Mouse (Mus musculus) lung, embryonic 14.5 days (tissue): ENCODE results near the gene Acvr1b. TPM values are rescaled to one million over a fixed set of nuclear protein-coding genes. Genes with fewer than 3 reads are reported as not detected.

Experiments
- ATAC-seq: fragments of 200-750 bp; cut with Nextera tagmentation; 2 replicates; pipeline ENCODE4 v1.8.0; 2017; ENCODE audit warnings: mild to moderate bottlenecking, moderate TSS enrichment, moderate library complexity; ENCODE audit not compliant: insufficient read depth
- DNase-seq: peaks from one replicate; pipeline ENCODE4 v3.0.0-alpha.2; 2015
- H3K27ac ChIP-seq: fragments of 300-500 bp; sonication (generic); 2 replicates; pipeline ENCODE4 v1.5.1; 2014; ENCODE audit warnings: low read depth, mild to moderate bottlenecking, moderate library complexity
- H3K27me3 ChIP-seq: fragments of 300-500 bp; sonication (generic); 2 replicates; pipeline ENCODE4 v1.6.1; 2014; ENCODE audit warnings: low read length, control low read depth; ENCODE audit not compliant: insufficient read depth
- H3K36me3 ChIP-seq: fragments of 300-500 bp; sonication (generic); 2 replicates; pipeline ENCODE4 v1.6.1; 2014; ENCODE audit warnings: control low read depth; ENCODE audit not compliant: insufficient read depth
- H3K4me1 ChIP-seq: fragments of 300-500 bp; sonication (generic); 2 replicates; pipeline ENCODE4 v1.6.1; 2014; ENCODE audit warnings: antibody characterized with exemption, control low read depth; ENCODE audit not compliant: insufficient read depth
- H3K4me2 ChIP-seq: fragments of 300-500 bp; sonication (generic); 2 replicates; pipeline ENCODE4 v1.6.1; 2014; ENCODE audit warnings: mild to moderate bottlenecking
- H3K4me3 ChIP-seq: fragments of 300-500 bp; sonication (generic); 2 replicates; pipeline ENCODE4 v1.5.1; 2014; ENCODE audit warnings: low read depth, low read length
- H3K9ac ChIP-seq: fragments of 300-500 bp; sonication (generic); 2 replicates; pipeline ENCODE4 v1.6.1; 2014
- H3K9me3 ChIP-seq: fragments of 300-500 bp; sonication (generic); 2 replicates; pipeline ENCODE4 v1.6.1; 2016; ENCODE audit warnings: low read depth, low read length, control low read depth
- CTCF ChIP-seq: IDR thresholded peaks from 2 replicates; pipeline ENCODE4 v1.5.1; 2016; ENCODE audit warnings: antibody characterized with exemption, low read depth
- WGBS: fragments of 180-500 bp; shearing (Covaris S2); extraction: QIAGEN DNeasy Blood & Tissue Kit; methylation state at CpG from one replicate; pipeline ENCODE4 v1.1.7; 2014; 5-methylcytosine and 5-hydroxymethylcytosine counted together
- polyA plus RNA-seq: library from polyadenylated mRNA; unstranded; fragments of >200 nt; fragmentation: Nextera tagmentation; extraction: Ambion mirVana; gene quantifications from 2 replicates; pipeline ENCODE4 v1.2.1, GENCODE M21; 2014

Acvr1b gene
- polyA plus RNA-seq, 1 experiment from 2014 or later: 6.3 TPM

DNA sequence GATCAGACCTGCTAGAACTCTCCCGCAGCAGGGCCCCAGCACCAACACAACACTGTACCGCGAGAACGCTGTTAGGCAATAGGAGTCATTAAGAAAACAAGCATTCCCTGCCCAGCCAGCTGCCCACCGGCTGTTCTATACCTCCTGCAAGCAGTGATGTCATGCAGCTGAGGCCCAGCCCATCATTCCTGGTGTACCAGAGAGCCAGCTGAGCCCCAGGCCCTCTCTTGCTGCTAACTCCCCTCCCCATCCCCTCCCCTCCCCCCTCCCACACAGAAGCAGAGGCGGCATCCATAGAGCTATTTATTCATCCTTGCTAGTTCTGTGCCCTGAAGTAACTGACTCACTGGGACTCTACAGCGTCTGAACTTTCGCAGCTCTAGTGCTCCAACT lies 47.0 kb downstream of the Acvr1b start:
- ATAC-seq (no peak), DNase-seq (no peak)

DNA sequence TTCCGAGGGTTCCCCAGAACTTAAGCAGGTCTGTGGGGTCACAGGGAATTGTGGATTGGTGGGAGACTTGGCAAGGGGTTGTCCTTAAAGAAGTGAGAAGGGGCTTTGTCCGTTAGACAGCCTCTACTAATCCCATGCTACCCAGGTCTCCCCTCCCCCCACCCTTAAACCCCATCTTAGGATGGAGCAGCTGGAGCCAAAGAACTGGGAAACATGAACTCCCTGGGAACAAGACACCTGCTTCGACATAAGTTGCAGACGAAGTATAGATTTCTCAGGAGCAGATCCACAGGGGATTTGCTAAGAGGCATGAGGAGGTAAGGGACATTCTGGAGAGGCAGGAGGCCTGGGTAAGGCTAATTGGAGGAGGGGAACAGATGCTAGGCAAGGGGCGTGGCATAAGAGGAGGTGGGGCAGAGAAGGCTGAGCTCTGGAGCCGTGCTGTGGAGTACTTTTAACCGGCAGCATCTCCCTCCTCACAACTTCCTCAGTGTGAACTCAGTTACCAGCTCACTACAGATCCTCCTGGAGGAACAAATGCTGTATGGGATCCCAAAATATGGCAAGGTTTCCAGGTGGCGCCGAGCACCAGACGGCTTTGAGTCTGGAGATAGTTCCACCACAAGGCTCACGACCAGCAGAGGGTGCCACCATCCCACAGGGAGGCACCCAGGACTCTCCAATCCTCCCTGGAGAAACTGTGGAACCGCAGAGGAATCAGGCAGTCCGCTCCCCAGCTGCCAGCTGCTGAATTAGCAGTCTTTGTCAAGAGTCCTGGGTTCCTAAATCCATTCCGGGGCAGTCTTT lies 47.6 kb downstream of the Acvr1b start:
- WGBS: 4% methylated on average over 14 of the region's 14 CpGs
- peak overlapping the region; percentile 55 for H3K4me2 ChIP-seq
- H3K4me1 ChIP-seq: peaks cover 16% of the 10 kb centered on the region; the same call in 1 of the 2 replicates
- 0 out of 2 replicates have a peak, but pooled peaks cover 5% of the 10 kb centered on the region for H3K27me3 ChIP-seq
- no peaks in the 10 kb centered on the region for H3K9me3 ChIP-seq
- ATAC-seq (peak; percentile 42; the same call in 1 of the 2 replicates), DNase-seq (peak; percentile 94)
- H3K9ac ChIP-seq: no peak overlapping the region
- TF ChIP-seq CTCF: peak; percentile 93
- H3K27ac ChIP-seq: peak overlapping the region; percentile 3; the same call in 1 of the 2 replicates
- H3K4me3 ChIP-seq: peak overlapping the region; percentile 17
- H3K36me3 ChIP-seq: no peaks in the 10 kb centered on the region

More for the DNA sequence above, 47.0 kb downstream of the Acvr1b start:
- Histone ChIP-seq H3K27ac (no peak overlapping the region), H3K4me3 (no peak overlapping the region), H3K4me1 (peaks cover 14% of the 10 kb centered on the region; the same call in 1 of the 2 replicates), H3K36me3 (no peaks in the 10 kb centered on the region), H3K4me2 (peak overlapping the region; percentile 55; the same call in 1 of the 2 replicates), H3K9ac (no peak overlapping the region), H3K27me3 (0 out of 2 replicates have a peak, but pooled peaks cover 5% of the 10 kb centered on the region), H3K9me3 (no peaks in the 10 kb centered on the region)
- WGBS: 7% methylated on average over 8 of the region's 8 CpGs
- no peak for TF ChIP-seq CTCF

DNA sequence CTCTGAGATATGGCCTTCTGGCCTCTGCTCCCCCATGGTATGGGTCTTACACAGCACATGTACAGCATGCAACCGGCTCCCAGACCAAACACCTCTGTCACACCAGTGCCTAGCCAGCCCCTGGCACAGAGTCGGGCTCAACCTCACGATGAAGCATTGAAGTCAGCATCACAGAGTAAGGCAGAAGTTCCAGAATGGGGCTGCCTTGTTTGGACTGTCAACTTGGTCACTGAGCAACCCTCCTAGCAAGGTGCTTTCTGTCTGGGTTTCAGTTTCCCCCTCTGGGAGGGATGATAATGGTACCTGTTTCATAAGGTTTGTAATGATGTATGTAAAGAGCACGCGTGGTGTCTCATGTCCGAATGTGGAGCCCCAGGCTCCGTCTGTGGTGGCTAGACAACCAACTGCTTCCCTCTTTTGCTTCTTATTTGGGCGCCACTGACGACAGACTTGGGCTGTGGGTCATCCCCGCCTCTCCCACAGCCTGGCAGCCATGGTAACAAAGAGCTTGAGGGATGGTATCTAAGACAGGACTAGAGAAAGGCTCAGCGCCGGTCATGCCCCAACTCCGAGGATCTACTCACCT lies 49.1 kb downstream of the Acvr1b start:
- no peak for TF ChIP-seq CTCF
- Histone ChIP-seq H3K4me1 (peaks cover 25% of the 10 kb centered on the region), H3K9ac (no peak overlapping the region; the same call in 1 of the 2 replicates), H3K36me3 (0 out of 2 replicates have a peak, but pooled peaks cover 7% of the 10 kb centered on the region), H3K9me3 (no peaks in the 10 kb centered on the region), H3K4me2 (peak overlapping the region; percentile 82), H3K4me3 (peak overlapping the region; percentile 88; the same call in 1 of the 2 replicates), H3K27ac (no peak overlapping the region; the same call in 1 of the 2 replicates), H3K27me3 (0 out of 2 replicates have a peak, but pooled peaks cover 5% of the 10 kb centered on the region)
- DNase-seq (no peak), ATAC-seq (no peak)
- 49% methylated on average over 13 of the region's 13 CpGs for WGBS

DNA sequence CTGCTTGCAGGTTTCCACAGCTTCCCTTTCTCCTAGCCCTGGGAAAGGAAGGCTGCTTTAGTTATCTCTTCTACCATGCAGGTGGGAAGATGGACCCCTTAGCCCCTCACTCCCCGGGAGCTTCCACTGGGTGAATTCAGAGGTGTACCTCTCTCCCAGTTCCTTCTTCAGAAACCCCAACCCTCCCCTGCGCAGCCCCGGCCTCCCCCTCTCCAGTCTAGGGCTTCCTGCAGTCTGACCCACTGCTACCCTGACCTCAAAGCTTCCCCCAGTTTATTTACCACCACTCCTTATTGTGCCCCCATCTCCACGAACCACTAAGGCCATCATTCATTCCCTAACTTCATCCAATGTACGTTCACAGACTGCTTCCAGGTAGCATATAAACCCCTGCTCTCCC lies 49.7 kb downstream of the Acvr1b start:
- no peak for DNase-seq
- H3K36me3 ChIP-seq: peaks cover 11% of the 10 kb centered on the region
- H3K27ac ChIP-seq: no peak overlapping the region; the same call in 1 of the 2 replicates
- peak overlapping the region; percentile 88 for H3K4me3 ChIP-seq
- H3K4me1 ChIP-seq: peaks cover 29% of the 10 kb centered on the region
- WGBS: 7% methylated on average over 5 of the region's 5 CpGs
- 0 out of 2 replicates have a peak, but pooled peaks cover 5% of the 10 kb centered on the region for H3K27me3 ChIP-seq
- peak overlapping the region; percentile 82 for H3K4me2 ChIP-seq
- H3K9me3 ChIP-seq: no peaks in the 10 kb centered on the region
- no peak; the same call in 1 of the 2 replicates for ATAC-seq
- TF ChIP-seq CTCF: no peak
- H3K9ac ChIP-seq: peak overlapping the region; percentile 35

DNA sequence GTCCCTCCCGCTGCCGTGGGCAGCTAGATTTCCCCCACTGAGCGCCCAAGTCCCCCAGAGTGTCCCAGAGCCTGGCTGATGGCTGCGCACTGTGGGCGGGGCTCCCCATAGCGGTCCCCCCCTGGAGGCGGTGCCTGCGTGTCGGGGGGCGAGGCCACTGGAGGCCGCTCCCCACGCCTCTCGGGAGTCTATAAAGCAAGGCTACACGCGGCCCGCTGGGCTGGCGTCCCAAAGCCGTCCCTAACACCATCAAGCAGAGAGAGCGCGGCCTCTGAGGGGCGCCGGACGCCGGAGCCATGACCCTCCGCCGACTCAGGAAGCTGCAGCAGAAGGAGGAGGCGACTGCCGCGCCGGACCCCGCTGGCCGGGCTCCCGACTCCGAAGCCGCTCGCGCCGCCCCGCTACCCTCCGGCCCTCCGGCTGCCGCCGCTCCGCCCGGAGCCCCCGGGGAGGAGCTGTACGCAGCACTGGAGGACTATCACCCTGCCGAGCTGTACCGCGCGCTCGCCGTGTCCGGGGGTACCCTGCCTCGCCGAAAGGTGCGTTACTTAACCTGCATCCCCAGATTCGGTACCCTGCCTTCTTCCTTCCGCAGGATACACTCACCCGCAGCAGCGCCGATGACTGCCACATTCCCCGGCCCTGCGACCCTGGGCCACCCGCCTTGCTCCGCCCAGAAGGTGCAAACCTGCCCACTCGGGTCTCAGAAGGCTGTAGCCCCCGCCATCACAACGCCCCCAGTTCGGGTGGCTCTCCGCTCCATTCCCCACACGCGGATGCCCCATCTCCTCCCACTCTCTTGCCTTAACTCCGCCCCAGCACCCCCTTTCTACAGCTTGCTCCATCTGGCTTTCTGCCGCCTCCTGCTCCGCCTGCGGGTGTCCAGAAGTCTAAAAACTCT lies 50.4 kb downstream of the Acvr1b start, which contains the start of gene Grasp:
TSS of gene Grasp (plus strand) at position 183 of the 901 bp plus-strand sequence.
- H3K27ac ChIP-seq: peak within 1 kb of the TSS; percentile 91
- peak; percentile 87 for ATAC-seq
- TF ChIP-seq CTCF: no peak; the same call in 1 of the 2 replicates
- H3K9me3 ChIP-seq: no peaks in the 10 kb centered on the region
- under 1% methylated on average over 64 of the region's 77 CpGs for WGBS
- H3K4me2 ChIP-seq: peak within 1 kb of the TSS; percentile 82
- DNase-seq: peak; percentile 97
- peak within 1 kb of the TSS; percentile 88 for H3K4me3 ChIP-seq
- H3K27me3 ChIP-seq: 0 out of 2 replicates have a peak, but pooled peaks cover 5% of the 10 kb centered on the region
- H3K4me1 ChIP-seq: peaks cover 30% of the 10 kb centered on the region
- H3K9ac ChIP-seq: peak within 1 kb of the TSS; percentile 87
- H3K36me3 ChIP-seq: peaks cover 17% of the 10 kb centered on the region

DNA sequence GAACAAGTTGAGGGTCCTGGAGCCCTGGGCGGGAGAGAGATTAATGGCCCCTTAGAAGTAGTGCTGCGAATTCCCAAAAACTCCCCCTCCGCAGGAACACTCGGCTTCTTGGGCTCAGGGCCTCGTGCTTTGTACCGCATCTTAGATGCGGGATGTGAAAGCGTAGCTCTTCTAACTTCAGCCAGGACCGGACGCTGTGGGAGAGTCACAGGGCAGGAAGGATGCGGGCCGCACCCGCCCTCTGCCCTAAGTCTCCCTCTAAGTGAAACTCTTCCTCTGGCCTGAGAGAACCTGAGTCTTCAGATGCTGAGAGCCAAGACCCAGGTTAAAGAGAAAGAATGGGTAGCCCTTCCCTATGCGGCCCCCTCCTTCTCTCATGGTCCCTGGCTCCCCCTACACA lies 51.1 kb downstream of the Acvr1b start:
- H3K4me1 ChIP-seq: peaks cover 30% of the 10 kb centered on the region
- DNase-seq (peak; percentile 46), ATAC-seq (no peak)
- H3K9ac ChIP-seq: peak overlapping the region; percentile 87
- H3K36me3 ChIP-seq: peaks cover 24% of the 10 kb centered on the region
- peak overlapping the region; percentile 91 for H3K27ac ChIP-seq
- no peaks in the 10 kb centered on the region for H3K9me3 ChIP-seq
- peak overlapping the region; percentile 88 for H3K4me3 ChIP-seq
- TF ChIP-seq CTCF: no peak
- 0 out of 2 replicates have a peak, but pooled peaks cover 5% of the 10 kb centered on the region for H3K27me3 ChIP-seq
- WGBS: 1% methylated on average over 14 of the region's 14 CpGs
- peak overlapping the region; percentile 82 for H3K4me2 ChIP-seq
